In the genomic region with DNA sequence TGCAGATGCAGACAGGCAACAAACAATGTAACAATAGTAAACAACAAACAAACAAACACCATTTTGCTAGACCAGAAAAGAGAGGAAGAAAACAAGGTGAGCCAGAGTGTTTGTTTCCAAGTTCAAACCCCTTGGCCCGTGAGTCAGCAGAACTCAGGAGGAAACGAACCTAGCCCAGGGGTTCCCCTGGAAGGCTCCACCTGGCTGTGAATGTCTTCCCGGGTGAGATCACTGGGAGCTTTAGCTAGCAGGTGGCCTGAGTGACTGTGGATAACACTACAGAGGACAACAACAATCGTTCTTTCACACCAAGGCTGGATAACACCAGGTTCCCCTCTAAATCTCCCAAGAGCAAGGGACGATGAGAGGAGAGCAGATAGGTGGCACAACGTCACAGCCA, we compare ENCODE assay signal across 34 mouse cellular contexts. TPM values are rescaled to one million over a fixed set of nuclear protein-coding genes. Genes with fewer than 3 reads are reported as not detected.
DNase-seq lines count a peak whose midpoint lies in the region; ATAC-seq and TF ChIP-seq lines count a peak whose summit lies in the region.
"Had no signal": no experiment of that assay in that cellular context is flagged by ENCODE, and none has a peak within 500 bp of the region (broad histone marks: within the 10 kb centered on the region; RNA-seq: fewer than 3 reads in every experiment).

No protein-coding gene starts in this region.

- no peaks in the 10 kb centered on the region for H3K36me3 ChIP-seq in heart, embryonic 11.5 days (ENCODE audit: control insufficient read depth, insufficient read depth, low read length)
- H3K36me3 ChIP-seq in erythroblast, embryonic 14.5 days (ENCODE audit: control insufficient read depth), result peaks cover 87% of the 10 kb centered on the region
- H3K36me3 ChIP-seq in liver, embryonic 14.5 days (replicated peaks; ENCODE audit: control insufficient read depth, insufficient read depth, low read depth), result peaks cover 2% of the 10 kb centered on the region
- no peaks in the 10 kb centered on the region; the same call in 1 of the 2 replicates for H3K36me3 ChIP-seq in stomach, postnatal 0 days (ENCODE audit: control insufficient read depth, insufficient read depth, low read length)

- H3K9me3 ChIP-seq in heart, embryonic 11.5 days (replicated peaks; ENCODE audit: control insufficient read depth, low read length), result no peaks in the 10 kb centered on the region
- H3K9me3 ChIP-seq in erythroblast, embryonic 14.5 days (ENCODE audit: control insufficient read depth, low read length), result no peaks in the 10 kb centered on the region
- H3K9me3 ChIP-seq in liver, embryonic 14.5 days (ENCODE audit: control insufficient read depth, low read length), result no peaks in the 10 kb centered on the region
- H3K9me3 ChIP-seq in stomach, postnatal 0 days (ENCODE audit: control insufficient read depth, low read length), result no peaks in the 10 kb centered on the region
- H3K9me3 ChIP-seq: embryonic facial prominence, embryonic 13.5 days; forebrain, embryonic 13.5 days; hindbrain, embryonic 13.5 days; limb, embryonic 12.5 days had no signal

- no peak overlapping the region for H3K4me2 ChIP-seq in heart, embryonic 11.5 days
- H3K4me2 ChIP-seq in liver, embryonic 14.5 days (ENCODE audit: low read depth), result peak overlapping the region; percentile 59
- H3K4me2 ChIP-seq in stomach, postnatal 0 days (replicated peaks; ENCODE audit: low read depth), result no peak overlapping the region
- H3K4me2 ChIP-seq: embryonic facial prominence, embryonic 13.5 days; forebrain, embryonic 13.5 days; hindbrain, embryonic 13.5 days; limb, embryonic 12.5 days had no signal

- H3K9ac ChIP-seq in heart, embryonic 11.5 days (ENCODE audit: low read depth, low read length), result no peak overlapping the region
- peak overlapping the region; percentile 60 for H3K9ac ChIP-seq in liver, embryonic 14.5 days (replicated peaks)
- H3K9ac ChIP-seq in stomach, postnatal 0 days (ENCODE audit: low read length), result no peak overlapping the region
- H3K9ac ChIP-seq: embryonic facial prominence, embryonic 13.5 days; forebrain, embryonic 13.5 days; hindbrain, embryonic 13.5 days; limb, embryonic 12.5 days had no signal

- no peak overlapping the region for H3K4me3 ChIP-seq in heart, embryonic 11.5 days (ENCODE audit: low read depth, low read length)
- peak overlapping the region; percentile 50 for H3K4me3 ChIP-seq in erythroblast, embryonic 14.5 days (replicated peaks)
- no peak overlapping the region for H3K4me3 ChIP-seq in liver, embryonic 14.5 days (ENCODE audit: insufficient read depth in 1 of 2, low read depth in 2 of 2, low read length in 2 of 2)
- no peak overlapping the region for H3K4me3 ChIP-seq in stomach, postnatal 0 days (ENCODE audit: low read depth, low read length)
- H3K4me3 ChIP-seq: embryonic facial prominence, embryonic 13.5 days; forebrain, embryonic 13.5 days; hindbrain, embryonic 13.5 days; limb, embryonic 12.5 days had no signal

- 79% methylated on average over 6 of the region's 6 CpGs for WGBS in heart, embryonic 11.5 days (ENCODE audit: insufficient replicate concordance)
- 45% methylated on average over 6 of the region's 6 CpGs for WGBS in liver, embryonic 14.5 days (ENCODE audit: insufficient replicate concordance)
- WGBS in stomach, postnatal 0 days, result 80% methylated on average over 6 of the region's 6 CpGs

- H3K27ac ChIP-seq in heart, embryonic 11.5 days (ENCODE audit: low read depth, low read length), result peak overlapping the region; percentile 60; the same call in 1 of the 2 replicates
- peak overlapping the region; percentile 85 for H3K27ac ChIP-seq in liver, embryonic 14.5 days
- H3K27ac ChIP-seq in stomach, postnatal 0 days (replicated peaks), result no peak overlapping the region
- H3K27ac ChIP-seq: embryonic facial prominence, embryonic 13.5 days; forebrain, embryonic 13.5 days; hindbrain, embryonic 13.5 days; limb, embryonic 12.5 days; macrophage had no signal

- TF ChIP-seq EP300 in liver, embryonic 14.5 days (IDR thresholded peaks at IDR 0.05; ENCODE audit: low read depth), result no peak
- TF ChIP-seq EP300 in stomach, postnatal 0 days (optimal IDR thresholded peaks at IDR 0.05), result no peak

- no peak for DNase-seq in heart, postnatal 36 days
- no peak for DNase-seq in liver, embryonic 14.5 days (ENCODE audit: low read depth in 3 of 3, low spot score in 3 of 3)
- no peak for DNase-seq in stomach, postnatal 0 days (ENCODE audit: low spot score)
- DNase-seq in thymus, postnatal 36 days, result no peak
- no peak for DNase-seq in urinary bladder, postnatal 10 days (ENCODE audit: low spot score)
- no peak for DNase-seq in lung, postnatal 4 days
- DNase-seq: adrenal gland, postnatal 36 days; cerebellum, adult 11 months; cerebellum, postnatal 10 days; gastrocnemius, postnatal 10 days; heart, postnatal 4 days; kidney, adult 11 months; lung, adult 18-20 months; midbrain, embryonic 14.5 days; retina, postnatal 1 day; right cerebral cortex, postnatal 14 days; thymus, adult 18-20 months; thymus, postnatal 25 days had no signal

- intact Hi-C loops in heart, postnatal 36 days (cut with DNase I), result no loop called here

- ATAC-seq in heart, embryonic 11.5 days (replicated peaks; ENCODE audit: insufficient number of reproducible peaks, low FRiP score, low TSS enrichment), result no peak
- no peak for ATAC-seq in liver, embryonic 14.5 days (ENCODE audit: insufficient read depth)
- 0 out of 2 replicates have a peak, but pooled peaks have one; percentile 31 for ATAC-seq in stomach, postnatal 0 days (ENCODE audit: low FRiP score, low TSS enrichment)
- ATAC-seq: forebrain, embryonic 13.5 days; lung, postnatal 0 days had no signal

- no peaks in the 10 kb centered on the region for H3K27me3 ChIP-seq in heart, embryonic 11.5 days (ENCODE audit: control insufficient read depth, insufficient read depth, low read length)
- no peaks in the 10 kb centered on the region for H3K27me3 ChIP-seq in erythroblast, embryonic 14.5 days (ENCODE audit: control insufficient read depth)
- no peaks in the 10 kb centered on the region for H3K27me3 ChIP-seq in liver, embryonic 14.5 days (ENCODE audit: control insufficient read depth, insufficient read depth, low read length)
- H3K27me3 ChIP-seq in stomach, postnatal 0 days (ENCODE audit: control insufficient read depth, insufficient read depth, low read length), result no peaks in the 10 kb centered on the region
- H3K27me3 ChIP-seq: embryonic facial prominence, embryonic 13.5 days; forebrain, embryonic 13.5 days; hindbrain, embryonic 13.5 days; limb, embryonic 12.5 days had no signal

- TF ChIP-seq CTCF in liver, embryonic 14.5 days (IDR thresholded peaks at IDR 0.05; ENCODE audit: low read depth), result 0 out of 2 replicates have a peak, but pooled peaks have one; percentile 29
- TF ChIP-seq CTCF in stomach, postnatal 0 days (IDR thresholded peaks at IDR 0.05; ENCODE audit: low read depth), result 0 out of 2 replicates have a peak, but pooled peaks have one; percentile 5

- H3K4me1 ChIP-seq in heart, embryonic 11.5 days (ENCODE audit: control insufficient read depth, insufficient read depth, low read length), result peaks cover 58% of the 10 kb centered on the region
- peaks cover 97% of the 10 kb centered on the region for H3K4me1 ChIP-seq in erythroblast, embryonic 14.5 days (ENCODE audit: control insufficient read depth)
- H3K4me1 ChIP-seq in liver, embryonic 14.5 days (replicated peaks; ENCODE audit: control insufficient read depth in 2 of 2, insufficient read depth in 2 of 2, low read length in 1 of 2), result peaks cover 89% of the 10 kb centered on the region in 2 experiments
- H3K4me1 ChIP-seq in stomach, postnatal 0 days (replicated peaks; ENCODE audit: control insufficient read depth, insufficient read depth), result no peaks in the 10 kb centered on the region; the same call in 1 of the 2 replicates

RNA-seq across cellular contexts. Expression of gene Ssh1, which starts 12.5 kb away (rescaled TPM):
- polyA plus RNA-seq in heart, embryonic 11.5 days (2014; fragmentation: Nextera tagmentation; extraction: Ambion mirVana), result 18.2 and 35.8 TPM in 2 replicates
- 10 to 100 TPM; 14.7 to 15.7 TPM for total RNA-seq in heart, postnatal 36 days (2021)
- 3.3 TPM in 2 replicates for polyA plus RNA-seq in erythroblast, embryonic 14.5 days (2012)
- 4.8 and 4.9 TPM in 2 replicates for polyA plus RNA-seq in liver, embryonic 14.5 days (2012; rRNA removed)
- 6.7 TPM in 2 replicates for polyA plus RNA-seq in liver, embryonic 14.5 days (2014; fragmentation: Nextera tagmentation; extraction: Ambion mirVana)
- 5.0 and 5.3 TPM in 2 replicates for polyA plus RNA-seq in stomach, postnatal 0 days (2015; fragmentation: Nextera tagmentation; extraction: Ambion mirVana)

RNA-seq across cellular contexts. Expression of gene Dao, which starts 22.3 kb away (rescaled TPM):
- not detected in 2 replicates for polyA plus RNA-seq in heart, embryonic 11.5 days (2014; fragmentation: Nextera tagmentation; extraction: Ambion mirVana)
- not detected for total RNA-seq in heart, postnatal 36 days (2021)
- polyA plus RNA-seq in erythroblast, embryonic 14.5 days (2012), result not detected in 2 replicates
- not detected in 2 replicates for polyA plus RNA-seq in liver, embryonic 14.5 days (2012; rRNA removed)
- polyA plus RNA-seq in liver, embryonic 14.5 days (2014; fragmentation: Nextera tagmentation; extraction: Ambion mirVana), result not detected in 2 replicates
- 0.15 and 0.24 TPM in 2 replicates for polyA plus RNA-seq in stomach, postnatal 0 days (2015; fragmentation: Nextera tagmentation; extraction: Ambion mirVana)
- total RNA-seq: adrenal gland, postnatal 36 days; common myeloid progenitor, adult 5-6 weeks; gastrocnemius, postnatal 10 days; heart, adult 8-10 months; heart, postnatal 4 days; layer of hippocampus, postnatal 10 days; left cerebral cortex, adult 18-20 months; left cerebral cortex, postnatal 14 days; monocyte, adult 5-6 weeks had no signal
- polyA plus RNA-seq: embryonic facial prominence, embryonic 13.5 days; forebrain, embryonic 13.5 days; heart, embryonic 16.5 days; hindbrain, embryonic 13.5 days; limb, embryonic 12.5 days; lung, postnatal 0 days; macrophage; midbrain, embryonic 14.5 days; neural tube, embryonic 14.5 days had no signal
